Mouse (Mus musculus) urinary bladder, postnatal 4 days (tissue): ENCODE results near the gene Cep19.
"Not testable (repeated sequence)": the region's sequence is repeated elsewhere in the genome, so short reads cannot be mapped to it uniquely, and the experiment has no call there.

Experiments used
- DNase-seq, 2 experiments: peaks; one replicate each; pipeline ENCODE4 v3.0.0; 2021 to 2022; ENCODE audit warnings: low spot score in 2 of 2

The Cep19 gene

GRCm38 (mm10) chr16:32099638-32100150 is at the start of gene Cep19, which contains the start of gene Pigx:
TSS of gene Cep19 (plus strand) at chr16:32099800.
TSS of gene Pigx (minus strand) at chr16:32099740.
- peak; percentile 83 to 86 for DNase-seq

DNA sequence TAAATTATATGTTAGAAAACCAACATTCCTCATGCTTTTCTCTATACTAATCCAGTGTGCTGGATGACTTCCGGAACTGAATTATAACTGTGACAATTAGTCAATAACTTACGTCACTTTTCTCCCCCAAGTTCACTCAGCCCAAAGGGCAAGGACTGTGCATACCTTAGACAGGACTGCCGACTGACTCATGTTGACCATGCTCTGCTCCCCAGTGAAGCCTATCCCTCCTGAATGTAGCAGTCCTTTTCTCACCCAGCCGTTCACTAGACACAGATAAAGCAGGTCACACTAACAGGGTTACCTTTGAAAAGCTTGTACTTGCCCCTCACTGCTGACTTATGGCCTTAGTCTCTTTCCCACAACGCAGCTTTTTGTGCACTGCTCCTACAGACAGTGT is 40.8 kb upstream of the Cep19 start:
- DNase-seq = no peak

DNA sequence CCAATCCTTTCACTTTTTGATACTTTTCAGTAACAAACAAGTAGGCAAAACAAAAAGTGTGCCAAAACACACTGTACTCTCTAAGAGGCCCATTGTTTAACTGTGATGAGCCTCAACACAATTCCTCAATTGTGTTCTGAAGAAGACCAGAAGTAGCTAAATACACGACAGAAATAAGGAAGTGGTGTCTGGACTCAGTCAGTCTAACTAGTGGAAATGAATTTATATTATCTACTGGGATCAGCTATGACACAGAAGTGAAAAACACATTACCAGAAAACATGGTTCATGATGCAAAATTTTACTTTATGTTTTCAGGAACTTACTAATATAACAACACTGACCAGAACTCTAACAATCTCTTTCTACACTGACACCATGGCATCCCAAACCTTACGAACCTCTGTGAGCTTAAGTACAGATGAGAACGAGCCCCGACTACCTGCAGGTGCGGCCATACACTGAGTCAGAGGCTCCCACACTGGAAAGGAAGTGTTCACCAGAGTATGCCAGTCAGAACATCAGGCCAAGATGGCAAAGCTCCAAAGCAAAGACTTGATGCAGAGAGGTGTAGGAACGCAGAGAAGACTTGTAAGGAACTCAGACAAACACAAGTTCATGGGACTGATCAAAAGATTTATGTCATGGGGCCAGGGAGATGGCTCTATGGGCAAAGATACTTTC is 39.6 kb upstream of the Cep19 start:
- no peak for DNase-seq

- DNase-seq = no peak
These were observed 37.4 kb upstream of the Cep19 start for GRCm38 (mm10) chr16:32062226-32062625.

DNA sequence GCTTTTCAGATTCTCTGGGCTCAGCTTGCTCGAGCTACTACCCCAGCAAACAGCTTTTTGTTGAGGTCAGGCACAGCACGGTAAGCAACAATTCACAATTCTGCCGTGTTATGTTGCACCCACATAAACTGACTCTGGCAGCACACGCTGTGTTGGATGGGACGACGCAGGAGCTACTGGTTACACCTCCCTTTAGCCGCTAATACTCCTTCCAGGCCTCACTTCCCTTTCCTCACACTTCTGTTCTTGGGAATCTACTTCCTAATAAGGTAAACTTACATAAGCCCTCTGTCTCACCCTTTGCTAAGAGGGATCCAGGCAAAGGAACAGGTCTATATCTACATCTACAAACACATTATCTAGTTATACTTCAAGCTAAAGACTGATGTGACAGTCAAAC is 35.7 kb upstream of the Cep19 start:
- DNase-seq = no peak

DNA sequence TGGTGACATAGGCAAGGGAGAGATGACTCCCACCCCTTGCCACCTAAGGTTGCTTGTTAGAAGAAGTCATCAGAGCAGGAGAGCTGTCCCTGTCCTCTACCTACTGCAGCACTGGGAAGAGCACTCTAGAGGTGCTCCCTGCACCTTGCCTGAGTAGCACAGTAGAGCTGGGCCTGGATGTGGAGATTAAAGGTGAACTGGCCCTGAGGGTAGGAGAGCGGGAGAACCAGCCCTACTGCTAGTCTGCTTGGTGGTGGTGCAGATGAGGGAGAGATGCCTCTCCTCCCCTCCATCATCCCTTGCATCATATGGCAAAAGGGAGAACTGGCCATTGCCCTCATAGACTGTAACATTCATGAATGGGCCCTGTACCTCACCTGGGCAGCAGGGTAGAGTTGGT is 32.7 kb upstream of the Cep19 start:
- DNase-seq = no peak

- DNase-seq = no peak
These were observed 31.0 kb upstream of the Cep19 start for GRCm38 (mm10) chr16:32068389-32069300.

DNA sequence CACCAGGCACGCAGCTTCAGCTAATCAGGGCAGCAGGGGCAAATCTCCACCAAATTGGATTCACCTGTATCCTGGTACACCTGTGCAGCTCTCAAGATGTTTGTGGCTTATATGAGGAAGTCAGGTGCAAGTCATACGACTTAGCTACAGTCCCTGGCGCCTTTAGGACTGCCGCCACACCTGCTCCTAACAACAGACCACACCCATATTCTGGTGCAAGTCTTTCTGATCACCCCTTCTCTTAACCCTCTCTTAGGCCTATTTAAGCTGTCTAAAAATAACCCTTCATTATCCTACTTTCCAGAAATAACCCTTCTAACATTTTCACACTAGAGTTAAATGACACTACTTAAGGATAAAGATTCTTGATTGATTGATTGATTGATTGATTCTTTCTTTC is 29.5 kb upstream of the Cep19 start:
- not testable (repeated sequence) for DNase-seq

DNA sequence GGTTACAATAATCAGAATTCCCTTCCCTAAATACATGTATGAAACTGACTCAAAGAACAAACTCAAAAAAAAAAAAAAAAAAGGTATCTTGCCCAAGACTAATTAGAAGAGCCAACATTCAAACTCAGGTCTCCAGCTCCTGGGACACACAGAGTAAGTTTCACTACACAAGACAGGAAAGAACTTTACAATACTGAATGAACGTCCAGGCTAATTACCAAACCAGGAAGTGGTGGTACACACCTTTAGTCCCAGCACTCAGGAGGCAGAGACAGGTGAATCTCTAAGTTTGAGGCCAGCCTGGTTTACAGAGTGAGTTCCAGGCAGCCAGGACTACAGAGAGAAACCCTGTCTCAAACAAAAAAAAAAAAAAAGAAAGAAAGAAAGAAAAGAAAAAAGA is 23.8 kb upstream of the Cep19 start:
- DNase-seq = no peak

- DNase-seq = no peak
These were observed 23.2 kb upstream of the Cep19 start for GRCm38 (mm10) chr16:32076406-32076805.

DNA sequence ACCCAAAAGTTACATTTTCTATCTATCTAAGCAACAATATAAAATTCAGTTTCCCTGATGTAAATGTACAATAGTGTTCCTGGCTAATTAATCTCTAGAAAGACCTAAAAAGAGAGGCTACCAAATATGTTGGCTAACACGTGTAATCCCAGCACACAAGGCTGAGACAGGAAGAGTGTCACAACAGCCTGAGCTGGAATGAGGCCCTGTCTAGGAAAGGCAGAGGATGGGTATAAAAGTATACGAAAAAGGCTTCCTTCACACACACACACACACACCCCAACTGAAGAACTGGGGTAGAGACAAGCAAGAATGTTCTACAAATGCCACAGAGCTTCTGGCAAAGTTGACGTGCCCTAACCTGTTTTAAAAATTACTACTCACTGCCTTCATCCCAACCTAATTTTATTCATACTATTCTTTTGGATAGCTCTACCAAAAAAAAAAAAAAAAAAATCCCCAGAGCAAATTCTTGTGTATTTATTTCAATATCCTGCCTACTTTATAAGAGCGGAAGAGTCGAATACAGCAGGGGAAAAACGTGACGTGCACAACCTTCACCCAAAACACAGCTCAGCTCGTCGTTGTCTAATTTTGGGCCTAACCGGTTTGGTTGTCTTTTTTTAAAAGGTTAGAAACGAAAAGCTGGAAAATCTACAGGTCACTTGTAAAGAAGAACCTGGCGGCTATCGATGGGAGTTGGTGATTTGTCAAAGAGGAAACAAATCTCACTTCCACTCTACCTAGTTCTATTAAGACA is 21.8 kb upstream of the Cep19 start:
- DNase-seq = no peak

DNA sequence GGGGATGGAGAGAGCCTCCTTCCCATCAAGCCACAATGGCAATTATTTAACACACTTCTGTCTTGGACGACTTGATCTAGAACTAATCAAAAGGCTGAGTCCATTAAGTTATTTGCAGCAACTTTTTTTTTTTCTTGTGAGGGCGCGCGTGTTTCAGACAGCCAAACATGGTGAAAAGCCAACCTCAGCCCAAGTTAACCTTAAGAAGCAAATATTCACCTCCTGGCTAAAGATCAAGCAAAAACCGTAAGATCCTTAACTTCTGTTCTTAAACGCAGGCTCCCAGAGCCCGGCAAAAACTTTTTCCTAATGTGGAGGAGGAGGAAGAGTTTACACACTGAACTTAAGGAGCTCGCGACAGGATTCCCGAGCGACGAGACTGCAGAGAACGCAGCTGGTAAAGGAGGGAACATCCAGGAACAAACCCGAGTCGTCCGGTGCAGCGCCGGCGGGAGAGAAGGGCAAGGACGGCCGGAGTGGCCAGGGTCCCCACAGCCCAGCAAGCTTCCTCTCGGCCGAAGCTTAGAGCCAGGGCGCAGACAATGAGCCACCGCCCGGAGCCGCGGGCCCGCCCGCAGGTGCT is 21.1 kb upstream of the Cep19 start:
- peak in 1 of 2 experiments; percentile 61 for DNase-seq

- peak; percentile 86 to 87 for DNase-seq
These were observed 20.5 kb upstream of the Cep19 start, which contains the start of gene Pak2 for GRCm38 (mm10) chr16:32078991-32079511. TSS of gene Pak2 (minus strand) at chr16:32079342.

DNA sequence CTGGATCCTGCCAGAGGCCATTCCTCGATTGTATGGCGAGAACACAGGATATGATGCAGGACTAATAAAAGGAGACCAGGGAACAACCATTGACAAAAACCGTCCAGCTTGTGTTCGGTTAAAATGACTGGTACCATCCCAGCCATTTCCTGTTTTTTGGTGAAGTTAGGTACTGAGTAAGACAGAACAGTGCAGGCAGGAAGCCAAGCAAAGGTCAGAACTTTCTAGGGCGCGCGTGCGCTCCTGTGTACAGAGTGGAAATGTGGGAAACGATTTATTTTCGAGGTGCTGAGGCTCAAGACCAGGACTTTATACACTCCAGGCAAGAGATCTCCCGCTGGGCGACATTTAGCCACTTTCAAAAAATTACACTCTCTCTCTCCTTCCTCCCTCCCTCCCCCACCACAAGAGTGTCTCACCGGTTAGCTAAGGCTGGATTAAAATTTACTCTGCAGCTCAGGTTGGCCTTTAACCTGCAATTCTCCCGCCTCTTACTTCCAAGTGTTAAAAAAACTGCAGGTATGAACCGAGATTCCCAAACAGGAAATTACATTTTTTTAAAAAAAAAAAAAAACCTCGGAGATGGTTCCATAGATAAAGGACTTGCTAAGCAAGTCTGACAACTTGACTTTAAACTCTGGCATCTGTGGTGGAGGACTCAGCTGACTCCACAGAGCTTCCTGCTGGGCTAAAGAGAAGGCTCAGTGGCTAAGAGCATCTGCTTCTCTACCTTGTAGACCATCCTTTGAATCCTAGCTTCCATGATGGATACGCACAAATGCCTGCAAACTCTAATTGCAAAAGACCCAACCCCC is 11.8 kb upstream of the Cep19 start:
- no peak for DNase-seq

DNA sequence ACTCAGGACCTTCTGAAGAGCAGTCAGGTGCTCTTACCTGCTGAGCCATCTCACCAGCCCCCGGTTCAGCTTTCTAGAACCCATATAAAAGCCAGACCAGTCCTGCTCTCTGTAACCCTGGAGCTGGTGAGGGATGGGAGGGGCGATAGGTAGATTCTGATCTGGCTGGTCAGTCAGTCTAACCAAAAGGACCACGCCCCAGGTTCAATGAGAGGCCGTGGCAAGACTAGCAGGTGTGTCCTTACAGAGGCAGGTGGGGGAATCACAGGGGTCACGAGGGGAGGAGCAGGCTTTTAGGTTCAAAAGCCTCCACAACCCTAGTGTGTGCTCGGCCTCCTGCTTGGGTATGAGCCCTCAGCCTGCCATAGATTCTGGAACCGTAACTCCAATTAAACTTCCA is 8.1 kb upstream of the Cep19 start:
- DNase-seq = no peak

- DNase-seq = not testable (repeated sequence)
These were observed 1.8 kb upstream of the Cep19 start for GRCm38 (mm10) chr16:32097757-32098156.

DNA sequence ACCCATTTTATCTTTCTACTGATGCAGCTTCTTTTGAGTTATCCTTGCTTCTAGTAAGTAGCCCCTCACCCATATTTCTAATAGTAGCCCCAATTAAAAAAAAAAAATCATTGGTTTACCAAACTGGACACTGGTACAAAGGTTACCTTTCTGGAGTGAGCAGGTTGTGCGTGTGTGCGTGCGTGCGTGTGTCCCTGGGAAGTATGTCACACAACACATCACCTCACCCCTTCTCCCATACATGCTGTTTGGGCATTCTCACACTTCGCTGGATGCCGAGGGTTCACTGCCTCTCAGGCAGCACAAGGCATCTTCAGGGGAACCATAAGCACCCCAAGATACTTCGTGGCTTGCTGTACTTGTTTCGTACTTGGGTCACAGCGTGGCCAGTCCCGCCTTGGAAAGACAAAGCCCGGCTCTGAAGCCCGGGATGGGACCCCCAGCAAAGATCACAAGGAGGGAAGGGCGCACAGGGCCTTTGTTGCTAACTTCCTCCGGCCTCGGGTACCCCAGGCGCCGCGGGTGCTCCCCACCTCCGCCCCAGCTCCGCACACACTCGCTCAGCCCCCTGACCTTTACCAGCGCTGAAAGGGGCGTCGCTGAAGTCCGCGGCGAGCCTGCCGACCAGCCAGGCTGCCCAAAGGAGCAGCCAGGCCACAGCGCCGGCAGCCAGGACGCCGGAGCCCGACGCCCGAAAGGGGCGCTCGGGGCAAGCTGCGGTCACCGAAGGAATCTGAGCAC is 533 bp upstream of the Cep19 start:
- DNase-seq = no peak

DNA sequence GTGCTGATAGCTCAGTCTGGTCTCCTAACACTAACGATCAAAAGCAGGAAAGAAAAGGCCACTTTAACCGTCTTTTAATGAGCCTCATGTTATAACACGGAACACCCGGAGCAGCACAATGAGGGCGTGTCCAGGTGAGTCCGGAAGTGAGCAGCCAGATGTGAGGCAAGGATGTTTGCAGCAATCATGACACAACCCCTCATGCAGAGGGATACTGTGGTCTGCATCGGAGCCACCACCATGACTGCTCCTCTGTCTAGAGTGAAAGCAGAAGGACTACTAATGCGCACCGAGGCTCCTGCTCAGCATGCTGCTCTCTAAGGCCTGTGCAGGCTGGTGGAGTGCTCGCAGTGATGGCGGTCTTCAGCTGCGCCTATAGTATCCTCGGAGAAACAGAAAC is 2.7 kb downstream of the Cep19 start:
- DNase-seq = no peak

- DNase-seq = no peak
These were observed 6.1 kb downstream of the Cep19 start for GRCm38 (mm10) chr16:32105698-32106097.
